Mouse (Mus musculus) cerebellum, adult 2 months (tissue): ENCODE measurements around the gene Mkln1. TPM values are rescaled to one million over a fixed set of nuclear protein-coding genes. Genes with fewer than 3 reads are reported as not detected.

Source experiments
- DNase-seq, 2 experiments: peaks; one replicate each; pipeline ENCODE4 v3.0.0; 2021
- H3K27ac ChIP-seq: fragments of 200-500 bp; 2 replicates; pipeline ENCODE4 v1.5.1; 2012; ENCODE audit warnings: low read length, control low read depth, inconsistent platforms; ENCODE audit not compliant: insufficient read depth
- H3K27me3 ChIP-seq: fragments of 200-500 bp; 2 replicates; pipeline ENCODE4 v1.6.1; 2012; ENCODE audit warnings: inconsistent platforms, mild to moderate bottlenecking, low read length, moderate library complexity; ENCODE audit not compliant: control insufficient read depth, insufficient read depth
- H3K4me1 ChIP-seq: fragments of 200-500 bp; 2 replicates; pipeline ENCODE4 v1.6.1; 2011; ENCODE audit warnings: low read length; ENCODE audit not compliant: control insufficient read depth, insufficient read depth
- H3K4me3 ChIP-seq: fragments of 200-500 bp; replicated peaks from 2 replicates; pipeline ENCODE3; 2011; ENCODE audit warnings: mild to moderate bottlenecking, low read depth, low read length, control low read depth; ENCODE audit not compliant: insufficient read depth
- CTCF ChIP-seq: fragments of 200-500 bp; IDR thresholded peaks from 2 replicates; pipeline ENCODE4 v1.5.1; 2011; ENCODE audit warnings: low read depth, mild to moderate bottlenecking, control low read depth, low read length, moderate library complexity, borderline replicate concordance; ENCODE audit not compliant: insufficient read depth
- POLR2A ChIP-seq: fragments of 200-500 bp; IDR thresholded peaks from 2 replicates; pipeline ENCODE4 v1.6.1; 2011; ENCODE audit warnings: low read length, control low read depth, borderline replicate concordance; ENCODE audit not compliant: insufficient read depth
- WGBS: fragments of 180-500 bp; shearing (Covaris S2); methylation state at CpG from one replicate; pipeline ENCODE4 v1.1.7; 2018; 5-methylcytosine and 5-hydroxymethylcytosine counted together
- polyA plus RNA-seq: library from polyadenylated mRNA; depleted of rRNA; stranded (reverse); fragments of >200 nt; gene quantifications from 2 replicates; pipeline ENCODE4 v1.2.3, GENCODE M21; 2012

Mkln1 gene
- polyA plus RNA-seq, 1 experiment, result 53.9 TPM

GRCm38 (mm10) chr6:31520486-31521215 lies 122.1 kb downstream of the Mkln1 start:
- Histone ChIP-seq H3K4me3 (no peak overlapping the region), H3K27me3 (no peaks in the 10 kb centered on the region), H3K27ac (no peak overlapping the region), H3K4me1 (peaks cover 8% of the 10 kb centered on the region)
- 36% methylated on average over 7 of the region's 7 CpGs for WGBS
- no peak for DNase-seq
- TF ChIP-seq POLR2A, result no peak
- no peak for TF ChIP-seq CTCF

GRCm38 (mm10) chr6:31521491-31522355 lies 123.2 kb downstream of the Mkln1 start:
- Histone ChIP-seq H3K4me1 (peaks cover 8% of the 10 kb centered on the region), H3K27me3 (no peaks in the 10 kb centered on the region), H3K27ac (no peak overlapping the region), H3K4me3 (no peak overlapping the region)
- DNase-seq, result no peak
- TF ChIP-seq POLR2A (no peak), CTCF (no peak)
- WGBS, result 65% methylated on average over 8 of the region's 8 CpGs

GRCm38 (mm10) chr6:31522478-31522877 lies 123.9 kb downstream of the Mkln1 start:
- Histone ChIP-seq H3K4me3 (no peak overlapping the region), H3K27me3 (no peaks in the 10 kb centered on the region), H3K4me1 (peaks cover 8% of the 10 kb centered on the region), H3K27ac (no peak overlapping the region)
- no peak for DNase-seq
- 81% methylated on average over 4 of the region's 4 CpGs for WGBS
- no peak for TF ChIP-seq CTCF

- TF ChIP-seq POLR2A (no peak), CTCF (no peak)
- 37% methylated on average over 5 of the region's 5 CpGs for WGBS
- Histone ChIP-seq H3K4me1 (peaks cover 3% of the 10 kb centered on the region; the same call in 1 of the 2 replicates), H3K4me3 (no peak overlapping the region), H3K27me3 (no peaks in the 10 kb centered on the region), H3K27ac (no peak overlapping the region)
- DNase-seq, result no peak
These were observed 124.5 kb downstream of the Mkln1 start for GRCm38 (mm10) chr6:31523039-31523438.

- Histone ChIP-seq H3K4me1 (peaks cover 2% of the 10 kb centered on the region; the same call in 1 of the 2 replicates), H3K27ac (no peak overlapping the region), H3K4me3 (no peak overlapping the region), H3K27me3 (no peaks in the 10 kb centered on the region)
- TF ChIP-seq POLR2A (no peak), CTCF (no peak)
- DNase-seq, result no peak
- WGBS, result 93% methylated on average over 4 of the region's 4 CpGs
These were observed 125.1 kb downstream of the Mkln1 start for GRCm38 (mm10) chr6:31523657-31524056.

GRCm38 (mm10) chr6:31524121-31524520 lies 125.6 kb downstream of the Mkln1 start:
- Histone ChIP-seq H3K27ac (no peak overlapping the region), H3K4me1 (peaks cover 2% of the 10 kb centered on the region; the same call in 1 of the 2 replicates), H3K27me3 (no peaks in the 10 kb centered on the region), H3K4me3 (no peak overlapping the region)
- 90% methylated on average over 13 of the region's 13 CpGs for WGBS
- no peak for DNase-seq
- TF ChIP-seq POLR2A, result no peak
- no peak for TF ChIP-seq CTCF

GRCm38 (mm10) chr6:31524647-31525046 lies 126.1 kb downstream of the Mkln1 start:
- no peak for DNase-seq
- Histone ChIP-seq H3K4me1 (peaks cover 2% of the 10 kb centered on the region; the same call in 1 of the 2 replicates), H3K27me3 (no peaks in the 10 kb centered on the region), H3K27ac (no peak overlapping the region), H3K4me3 (no peak overlapping the region)
- WGBS, result 88% methylated on average over 8 of the region's 8 CpGs
- TF ChIP-seq CTCF (no peak), POLR2A (no peak)

- WGBS, result 66% methylated on average over 6 of the region's 6 CpGs
- TF ChIP-seq POLR2A, result no peak
- peak; percentile 86 for TF ChIP-seq CTCF
- Histone ChIP-seq H3K4me3 (no peak overlapping the region), H3K4me1 (peaks cover 2% of the 10 kb centered on the region; the same call in 1 of the 2 replicates), H3K27me3 (no peaks in the 10 kb centered on the region), H3K27ac (no peak overlapping the region)
- DNase-seq, result peak in 1 of 2 experiments; percentile 56
These were observed 126.8 kb downstream of the Mkln1 start for GRCm38 (mm10) chr6:31525231-31525900.
